Mouse (Mus musculus) liver, embryonic 12.5 days (tissue): ENCODE results near the gene Olfr1141. TPM values are rescaled to one million over a fixed set of nuclear protein-coding genes. Genes with fewer than 3 reads are reported as not detected.

ENCODE experiments used
- ATAC-seq: fragments of 200-750 bp; cut with Nextera tagmentation; 2 replicates; pipeline ENCODE4 v1.8.0; 2017; ENCODE audit warnings: moderate number of reproducible peaks, mild to moderate bottlenecking, moderate library complexity
- H3K27ac ChIP-seq: fragments of 300-500 bp; sonication (generic); 2 replicates; pipeline ENCODE4 v1.5.1; 2016; ENCODE audit warnings: mild to moderate bottlenecking
- H3K27me3 ChIP-seq: fragments of 300-500 bp; sonication (generic); replicated peaks from 2 replicates; pipeline ENCODE4 v1.6.1; 2016; ENCODE audit warnings: mild to moderate bottlenecking, moderate library complexity
- H3K36me3 ChIP-seq: fragments of 300-500 bp; sonication (generic); 2 replicates; pipeline ENCODE4 v1.6.1; 2016; ENCODE audit warnings: mild to moderate bottlenecking, moderate library complexity
- H3K4me1 ChIP-seq: fragments of 300-500 bp; sonication (generic); 2 replicates; pipeline ENCODE4 v1.6.1; 2016
- H3K4me2 ChIP-seq: fragments of 300-500 bp; sonication (generic); 2 replicates; pipeline ENCODE4 v1.6.1; 2016; ENCODE audit warnings: mild to moderate bottlenecking, moderate library complexity
- H3K4me3 ChIP-seq: fragments of 300-500 bp; sonication (generic); 2 replicates; pipeline ENCODE4 v1.5.1; 2016; ENCODE audit warnings: mild to moderate bottlenecking, moderate library complexity
- H3K9ac ChIP-seq: fragments of 300-500 bp; sonication (generic); 2 replicates; pipeline ENCODE4 v1.6.1; 2016; ENCODE audit warnings: mild to moderate bottlenecking, moderate library complexity
- H3K9me3 ChIP-seq: fragments of 300-500 bp; sonication (generic); replicated peaks from 2 replicates; pipeline ENCODE4 v1.6.1; 2016; ENCODE audit warnings: mild to moderate bottlenecking, moderate library complexity
- WGBS: fragments of 180-500 bp; shearing (Covaris S2); methylation state at CpG from one replicate; pipeline ENCODE4 v1.1.7; 2016; ENCODE audit not compliant: insufficient replicate concordance; 5-methylcytosine and 5-hydroxymethylcytosine counted together
- polyA plus RNA-seq: library from polyadenylated mRNA; unstranded; fragments of >200 nt; fragmentation: Nextera tagmentation; extraction: Ambion mirVana; gene quantifications from 2 replicates; pipeline ENCODE4 v1.2.1, GENCODE M21; 2016

Gene Olfr1141
- not detected in 2 replicates for polyA plus RNA-seq

DNA sequence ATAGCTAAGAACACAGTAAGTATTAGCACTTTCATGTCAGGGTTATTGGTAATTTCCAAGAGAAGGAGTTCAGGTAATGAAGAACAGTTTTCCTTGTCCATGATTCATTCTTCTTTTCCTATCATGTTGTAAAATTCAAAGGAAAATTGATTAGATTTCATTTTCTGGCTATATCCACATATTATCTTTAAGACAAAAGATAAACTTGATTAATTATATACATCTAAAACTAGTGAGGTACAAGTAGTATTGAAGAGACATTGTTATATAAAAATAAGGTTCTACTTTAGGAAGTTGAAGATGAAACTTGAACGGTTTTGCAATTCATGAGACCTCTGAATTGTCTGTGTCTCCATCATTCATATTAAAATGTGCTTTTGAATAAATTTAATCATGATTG, at the start of gene Olfr1141:
TSS of gene Olfr1141 (minus strand) at position 101 of the 400 bp plus-strand sequence.
- Histone ChIP-seq H3K4me2 (no peak within 1 kb of the TSS), H3K4me3 (no peak within 1 kb of the TSS), H3K27ac (no peak within 1 kb of the TSS), H3K27me3 (no peaks in the 10 kb centered on the region), H3K4me1 (no peaks in the 10 kb centered on the region), H3K9ac (no peak within 1 kb of the TSS), H3K36me3 (no peaks in the 10 kb centered on the region), H3K9me3 (no peaks in the 10 kb centered on the region)
- ATAC-seq = no peak
- WGBS = 51% methylated on average over 1 of the region's 1 CpGs

DNA sequence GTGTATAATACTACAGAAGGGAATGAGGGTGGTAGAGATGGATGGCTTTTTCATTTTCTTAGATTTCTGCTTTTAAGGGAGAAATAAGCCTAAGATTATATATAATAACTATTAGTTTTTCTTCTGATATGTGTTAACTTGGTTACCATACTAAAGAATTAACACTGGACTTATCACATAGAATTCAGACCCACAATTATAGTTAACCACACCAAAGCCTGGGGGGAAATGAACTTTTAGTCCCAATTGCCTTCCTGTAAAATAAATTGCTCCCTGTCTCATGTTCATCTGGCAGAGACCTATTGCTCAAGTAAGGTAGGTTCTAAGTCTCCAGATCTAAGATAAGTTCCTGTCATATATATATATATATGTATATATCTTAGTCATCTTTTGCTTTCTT, 46.5 kb upstream of the Olfr1141 start, which contains the start of gene Olfr1143:
TSS of gene Olfr1143 (plus strand) at position 301 of the 400 bp plus-strand sequence.
- Histone ChIP-seq H3K36me3 (no peaks in the 10 kb centered on the region), H3K4me1 (no peaks in the 10 kb centered on the region), H3K9ac (no peak within 1 kb of the TSS), H3K4me3 (no peak within 1 kb of the TSS), H3K27ac (no peak within 1 kb of the TSS), H3K27me3 (no peaks in the 10 kb centered on the region), H3K9me3 (no peaks in the 10 kb centered on the region), H3K4me2 (no peak within 1 kb of the TSS)
- no peak for ATAC-seq

DNA sequence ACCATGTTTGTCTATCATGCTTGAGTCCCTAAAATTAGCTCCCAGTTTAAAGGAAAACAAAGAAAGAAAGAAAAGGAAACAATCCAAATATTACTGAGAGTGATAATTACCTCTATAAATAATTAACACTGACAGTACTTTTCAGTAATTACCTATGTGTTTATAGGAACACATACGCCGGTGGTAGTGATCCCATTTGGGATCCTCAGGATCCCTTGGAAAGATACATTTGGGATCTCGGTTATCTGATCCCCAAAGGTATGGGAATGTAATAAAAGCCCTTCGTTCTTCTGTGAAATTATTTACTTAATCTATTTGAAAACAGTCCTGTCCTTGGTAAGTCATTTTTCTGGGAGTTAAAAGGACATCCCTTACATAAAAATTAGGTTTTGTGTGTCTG, 25.4 kb upstream of the Olfr1141 start, which contains the start of gene Olfr152:
TSS of gene Olfr152 (plus strand) at position 301 of the 400 bp plus-strand sequence.
- Histone ChIP-seq H3K9me3 (0 out of 2 replicates have a peak, but pooled peaks cover 5% of the 10 kb centered on the region), H3K27me3 (no peaks in the 10 kb centered on the region), H3K27ac (no peak within 1 kb of the TSS), H3K4me2 (no peak within 1 kb of the TSS), H3K9ac (no peak within 1 kb of the TSS), H3K36me3 (no peaks in the 10 kb centered on the region), H3K4me1 (no peaks in the 10 kb centered on the region), H3K4me3 (no peak within 1 kb of the TSS)
- 72% methylated on average over 4 of the region's 4 CpGs for WGBS
- ATAC-seq = no peak

DNA sequence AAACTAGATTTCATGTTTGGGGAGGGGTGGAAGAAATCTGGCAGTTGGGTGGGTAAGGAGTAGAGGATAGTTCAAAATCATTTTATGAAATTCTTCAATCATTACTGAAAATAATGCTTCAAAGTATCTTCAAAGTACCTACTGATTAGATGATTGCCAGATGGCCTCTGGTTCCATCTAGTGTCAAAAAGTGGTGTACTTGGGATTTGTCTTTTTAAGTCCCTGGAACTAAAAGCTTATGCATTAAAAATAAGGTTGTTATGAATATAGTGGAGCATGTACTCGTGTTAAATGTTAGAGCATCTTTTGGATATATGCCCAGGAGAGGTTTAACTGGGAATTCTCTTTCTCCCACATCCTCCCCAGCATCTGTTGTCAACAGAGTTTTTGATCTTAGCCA, 22.4 kb upstream of the Olfr1141 start:
- no peak for ATAC-seq

DNA sequence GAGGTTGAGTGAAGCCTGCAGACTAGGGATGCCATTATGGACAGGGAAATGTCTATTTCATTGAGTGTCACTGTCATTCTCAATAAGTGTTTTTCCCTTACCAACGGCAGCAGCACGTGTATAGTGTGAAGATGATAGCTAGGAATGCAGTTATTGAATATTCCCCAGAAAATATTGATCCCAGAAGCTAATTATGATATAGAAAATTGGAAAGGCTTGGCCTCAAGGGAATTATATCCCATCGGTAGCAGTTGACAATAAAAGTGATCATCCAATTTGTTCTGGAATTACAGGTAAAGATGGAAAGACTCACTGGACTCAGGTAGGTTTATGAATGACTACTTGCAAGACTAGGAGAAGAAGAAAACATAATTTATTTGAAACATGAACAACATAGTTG, 10.3 kb downstream of the Olfr1141 start, which contains the start of gene Olfr1140:
TSS of gene Olfr1140 (plus strand) at position 301 of the 400 bp plus-strand sequence.
- H3K4me2 ChIP-seq = no peak within 1 kb of the TSS
- no peak within 1 kb of the TSS for H3K4me3 ChIP-seq
- no peaks in the 10 kb centered on the region for H3K4me1 ChIP-seq
- no peaks in the 10 kb centered on the region for H3K27me3 ChIP-seq
- no peaks in the 10 kb centered on the region for H3K36me3 ChIP-seq
- H3K9ac ChIP-seq = no peak within 1 kb of the TSS
- no peaks in the 10 kb centered on the region for H3K9me3 ChIP-seq
- ATAC-seq = no peak
- WGBS = 71% methylated on average over 3 of the region's 3 CpGs
- H3K27ac ChIP-seq = no peak within 1 kb of the TSS

More for the DNA sequence above, 22.4 kb upstream of the Olfr1141 start:
- no peak overlapping the region for H3K9ac ChIP-seq
- 0 out of 2 replicates have a peak, but pooled peaks cover 5% of the 10 kb centered on the region for H3K9me3 ChIP-seq
- H3K27me3 ChIP-seq = no peaks in the 10 kb centered on the region
- no peak overlapping the region for H3K4me3 ChIP-seq
- H3K4me1 ChIP-seq = no peaks in the 10 kb centered on the region
- H3K4me2 ChIP-seq = no peak overlapping the region
- no peak overlapping the region for H3K27ac ChIP-seq
- WGBS = 25% methylated on average over 1 of the region's 1 CpGs
- no peaks in the 10 kb centered on the region for H3K36me3 ChIP-seq

DNA sequence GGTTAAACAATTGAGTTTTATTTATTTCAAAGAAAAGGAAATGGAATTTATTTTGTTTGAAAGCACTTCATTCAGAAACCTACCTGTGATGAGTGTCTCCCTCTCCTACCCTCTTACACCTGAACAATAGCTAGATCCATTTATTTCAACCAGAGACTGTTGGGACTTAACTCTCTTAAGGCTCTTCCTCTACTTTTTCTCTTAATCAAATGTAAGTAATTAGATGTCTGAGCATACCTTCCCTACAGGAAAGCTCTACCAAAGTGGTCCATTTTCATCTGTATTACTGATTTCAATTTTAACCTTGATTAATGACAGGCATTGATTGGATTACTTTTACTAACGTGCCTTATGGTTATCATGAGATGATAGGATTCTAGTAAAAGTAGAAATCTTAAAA, 13.9 kb downstream of the Olfr1141 start, which contains the start of gene Olfr1138:
TSS of gene Olfr1138 (minus strand) at position 101 of the 400 bp plus-strand sequence.
- Histone ChIP-seq H3K27me3 (no peaks in the 10 kb centered on the region), H3K4me3 (no peak within 1 kb of the TSS), H3K36me3 (no peaks in the 10 kb centered on the region), H3K9ac (no peak within 1 kb of the TSS), H3K4me1 (no peaks in the 10 kb centered on the region), H3K4me2 (no peak within 1 kb of the TSS), H3K9me3 (no peaks in the 10 kb centered on the region), H3K27ac (no peak within 1 kb of the TSS)
- 47% methylated on average over 1 of the region's 1 CpGs for WGBS
- ATAC-seq = no peak

DNA sequence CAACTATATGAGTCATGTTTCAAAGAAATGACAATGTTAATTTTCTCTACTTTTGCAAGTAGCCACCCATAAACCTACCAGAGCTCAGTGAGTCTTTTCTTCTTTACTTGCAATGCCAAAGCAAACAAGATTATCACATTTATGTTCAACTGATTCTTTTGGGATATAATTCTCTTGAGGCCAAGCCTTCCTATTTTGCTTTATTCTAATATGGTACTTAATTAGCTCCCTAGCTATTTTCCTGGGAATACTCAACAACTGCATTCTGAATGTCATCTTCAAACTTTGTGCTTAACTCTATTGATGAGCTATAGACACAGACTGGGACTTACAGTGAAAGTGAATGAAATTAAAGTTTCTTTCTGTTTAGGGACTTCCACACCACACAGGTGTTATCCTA, 40.7 kb downstream of the Olfr1141 start, which contains the start of gene Olfr1137:
TSS of gene Olfr1137 (minus strand) at position 101 of the 400 bp plus-strand sequence.
- Histone ChIP-seq H3K9me3 (0 out of 2 replicates have a peak, but pooled peaks cover 2% of the 10 kb centered on the region), H3K4me2 (no peak within 1 kb of the TSS), H3K9ac (no peak within 1 kb of the TSS), H3K4me1 (no peaks in the 10 kb centered on the region), H3K27ac (no peak within 1 kb of the TSS), H3K27me3 (no peaks in the 10 kb centered on the region), H3K36me3 (no peaks in the 10 kb centered on the region), H3K4me3 (no peak within 1 kb of the TSS)
- no peak for ATAC-seq

Other genes with a start within 250 kb of the Olfr1141 start
- not detected in 2 replicates for gene Pramel6, start 247.4 kb downstream of the Olfr1141 start, polyA plus RNA-seq
- not detected in 2 replicates for gene Olfr153, start 222.2 kb downstream of the Olfr1141 start, polyA plus RNA-seq
- gene Olfr1128, start 208.4 kb downstream of the Olfr1141 start, polyA plus RNA-seq = not detected in 2 replicates
- not detected in 2 replicates for gene Olfr1129, start 180.1 kb downstream of the Olfr1141 start, polyA plus RNA-seq
- not detected in 2 replicates for gene Olfr1130, start 147.8 kb downstream of the Olfr1141 start, polyA plus RNA-seq
- not detected in 2 replicates for gene Olfr1131, start 126.9 kb downstream of the Olfr1141 start, polyA plus RNA-seq
- not detected in 2 replicates for gene Olfr1132, start 116.5 kb downstream of the Olfr1141 start, polyA plus RNA-seq
- gene Olfr1133, start 106.6 kb downstream of the Olfr1141 start, polyA plus RNA-seq = not detected in 2 replicates
- gene Olfr1134, start 95.5 kb downstream of the Olfr1141 start, polyA plus RNA-seq = not detected in 2 replicates
- not detected in 2 replicates for gene Olfr1135, start 80.3 kb downstream of the Olfr1141 start, polyA plus RNA-seq
- not detected in 2 replicates for gene Olfr1136, start 60.0 kb downstream of the Olfr1141 start, polyA plus RNA-seq
- not detected in 2 replicates for gene Olfr1137, start 40.8 kb downstream of the Olfr1141 start, polyA plus RNA-seq
- gene Olfr1138, start 14.0 kb downstream of the Olfr1141 start, polyA plus RNA-seq = not detected in 2 replicates
- gene Olfr1140, start 10.2 kb downstream of the Olfr1141 start, polyA plus RNA-seq = not detected in 2 replicates
- gene Olfr152, start 25.5 kb upstream of the Olfr1141 start, polyA plus RNA-seq = not detected in 2 replicates
- not detected in 2 replicates for gene Olfr1143, start 46.6 kb upstream of the Olfr1141 start, polyA plus RNA-seq
- not detected in 2 replicates for gene Olfr1145, start 55.8 kb upstream of the Olfr1141 start, polyA plus RNA-seq
- not detected in 2 replicates for gene Olfr1148, start 76.5 kb upstream of the Olfr1141 start, polyA plus RNA-seq
- gene Olfr1150-ps1, start 90.0 kb upstream of the Olfr1141 start, polyA plus RNA-seq = not detected in 2 replicates
- not detected in 2 replicates for gene Olfr1151, start 101.9 kb upstream of the Olfr1141 start, polyA plus RNA-seq
- not detected in 2 replicates for gene Olfr1152, start 112.5 kb upstream of the Olfr1141 start, polyA plus RNA-seq
- gene Olfr1153, start 141.0 kb upstream of the Olfr1141 start, polyA plus RNA-seq = not detected in 2 replicates
- gene Olfr1154, start 151.2 kb upstream of the Olfr1141 start, polyA plus RNA-seq = not detected in 2 replicates
- gene Olfr1155, start 191.1 kb upstream of the Olfr1141 start, polyA plus RNA-seq = not detected in 2 replicates
- gene Olfr1156, start 199.1 kb upstream of the Olfr1141 start, polyA plus RNA-seq = not detected in 2 replicates
- not detected in 2 replicates for gene Olfr1157, start 214.3 kb upstream of the Olfr1141 start, polyA plus RNA-seq
- not detected in 2 replicates for gene Olfr74, start 220.7 kb upstream of the Olfr1141 start, polyA plus RNA-seq
- not detected in 2 replicates for gene Olfr1158, start 236.1 kb upstream of the Olfr1141 start, polyA plus RNA-seq